Mouse (Mus musculus): ENCODE results near the gene Cmpk1. TPM values are rescaled to one million over a fixed set of nuclear protein-coding genes. Genes with fewer than 3 reads are reported as not detected.

The Cmpk1 gene
- total and polyA plus RNA-seq, 2 experiments from 2014 or later: 70.3 to 199 TPM

- no peaks in the 10 kb centered on the region for H3K27me3 ChIP-seq (ENCODE audit: insufficient read depth, low read length)
- no peak for TF ChIP-seq CTCF (IDR thresholded peaks at IDR 0.05; ENCODE audit: low read depth)
- no peaks in the 10 kb centered on the region for H3K9me3 ChIP-seq (ENCODE audit: low read length)
- 73% methylated on average over 7 of the region's 7 CpGs for WGBS
- no peak overlapping the region for H3K4me2 ChIP-seq (ENCODE audit: low read depth, low read length)
- no peak overlapping the region for H3K27ac ChIP-seq
- no peak; the same call in 1 of the 2 replicates for ATAC-seq
- H3K4me3 ChIP-seq (ENCODE audit: low read length): no peak overlapping the region
- DNase-seq (ENCODE audit: low spot score): no peak
- no peaks in the 10 kb centered on the region for H3K4me1 ChIP-seq (ENCODE audit: insufficient read depth, low read length)
- H3K36me3 ChIP-seq (ENCODE audit: insufficient read depth, low read length): no peaks in the 10 kb centered on the region
- H3K9ac ChIP-seq (replicated peaks; ENCODE audit: low read length): no peak overlapping the region
Observed at GRCm38 (mm10) chr4:114947852-114948481, 39.1 kb downstream of the Cmpk1 start.

DNA sequence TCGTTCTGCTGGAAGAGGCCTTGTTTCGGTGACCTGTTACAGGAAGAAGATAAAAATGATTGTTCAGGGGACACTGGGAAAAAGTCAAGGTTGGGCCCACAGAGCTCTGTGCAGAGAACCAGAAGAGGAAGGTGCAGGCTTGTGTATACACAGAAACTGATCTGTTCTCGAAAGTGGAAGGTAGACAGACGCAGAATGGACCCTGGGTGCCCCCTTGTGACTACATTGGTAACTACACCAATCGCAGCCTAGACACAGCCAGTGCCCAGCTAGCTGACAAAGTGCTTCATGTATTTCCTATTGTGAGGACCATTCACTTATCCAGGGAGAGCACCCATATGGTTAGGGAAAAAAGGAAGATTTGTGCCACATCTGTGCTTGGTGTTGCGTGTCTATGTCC lies 39.6 kb downstream of the Cmpk1 start:
- TF ChIP-seq CTCF (IDR thresholded peaks at IDR 0.05; ENCODE audit: low read depth): peak; percentile 97
- no peak overlapping the region for H3K4me3 ChIP-seq (ENCODE audit: low read length)
- no peaks in the 10 kb centered on the region for H3K9me3 ChIP-seq (ENCODE audit: low read length)
- no peak overlapping the region for H3K27ac ChIP-seq
- ATAC-seq (peak; percentile 90), DNase-seq (ENCODE audit: low spot score) (peak; percentile 84)
- no peak overlapping the region for H3K4me2 ChIP-seq (ENCODE audit: low read depth, low read length)
- H3K36me3 ChIP-seq (ENCODE audit: insufficient read depth, low read length): no peaks in the 10 kb centered on the region
- WGBS: 31% methylated on average over 6 of the region's 6 CpGs
- no peaks in the 10 kb centered on the region for H3K27me3 ChIP-seq (ENCODE audit: insufficient read depth, low read length)
- H3K9ac ChIP-seq (replicated peaks; ENCODE audit: low read length): no peak overlapping the region
- no peaks in the 10 kb centered on the region for H3K4me1 ChIP-seq (ENCODE audit: insufficient read depth, low read length)

GRCm38 (mm10) chr4:114946416-114946815 lies 40.6 kb downstream of the Cmpk1 start:
- Histone ChIP-seq H3K4me1 (ENCODE audit: insufficient read depth, low read length) (no peaks in the 10 kb centered on the region), H3K4me3 (ENCODE audit: low read length) (no peak overlapping the region), H3K36me3 (ENCODE audit: insufficient read depth, low read length) (no peaks in the 10 kb centered on the region), H3K9ac (replicated peaks; ENCODE audit: low read length) (no peak overlapping the region), H3K4me2 (ENCODE audit: low read depth, low read length) (no peak overlapping the region), H3K9me3 (ENCODE audit: low read length) (no peaks in the 10 kb centered on the region), H3K27ac (no peak overlapping the region), H3K27me3 (ENCODE audit: insufficient read depth, low read length) (no peaks in the 10 kb centered on the region)
- 92% methylated on average over 4 of the region's 4 CpGs for WGBS
- ATAC-seq (no peak), DNase-seq (ENCODE audit: low spot score) (no peak)
- TF ChIP-seq CTCF (IDR thresholded peaks at IDR 0.05; ENCODE audit: low read depth): no peak

DNA sequence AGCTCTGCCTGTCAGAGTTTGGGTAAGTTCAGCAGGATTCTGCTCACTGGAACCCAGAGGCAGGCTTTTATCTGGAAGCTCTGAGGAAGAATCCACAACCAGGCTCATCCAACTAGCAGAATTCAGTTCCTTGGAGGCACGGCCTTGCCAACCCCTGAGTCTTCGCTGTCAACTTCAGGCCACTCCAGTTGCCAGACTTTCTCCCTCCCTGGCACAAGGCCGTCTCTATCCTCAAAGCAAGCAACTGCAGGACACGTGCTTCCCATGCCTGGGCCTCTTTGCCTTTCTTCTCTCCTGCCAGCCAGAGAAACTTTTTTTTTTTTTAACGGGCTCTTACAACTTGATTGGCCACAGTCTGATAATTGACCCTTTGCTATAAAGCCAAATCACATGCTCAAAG lies 42.0 kb downstream of the Cmpk1 start:
- H3K27ac ChIP-seq: no peak overlapping the region
- H3K27me3 ChIP-seq (ENCODE audit: insufficient read depth, low read length): no peaks in the 10 kb centered on the region
- ATAC-seq (no peak), DNase-seq (ENCODE audit: low spot score) (peak; percentile 55)
- no peak overlapping the region for H3K4me2 ChIP-seq (ENCODE audit: low read depth, low read length)
- no peak overlapping the region for H3K4me3 ChIP-seq (ENCODE audit: low read length)
- TF ChIP-seq CTCF (IDR thresholded peaks at IDR 0.05; ENCODE audit: low read depth): no peak
- H3K4me1 ChIP-seq (ENCODE audit: insufficient read depth, low read length): no peaks in the 10 kb centered on the region
- no peak overlapping the region for H3K9ac ChIP-seq (replicated peaks; ENCODE audit: low read length)
- 25% methylated on average over 5 of the region's 5 CpGs for WGBS
- no peaks in the 10 kb centered on the region for H3K36me3 ChIP-seq (ENCODE audit: insufficient read depth, low read length)
- H3K9me3 ChIP-seq (ENCODE audit: low read length): no peaks in the 10 kb centered on the region

DNA sequence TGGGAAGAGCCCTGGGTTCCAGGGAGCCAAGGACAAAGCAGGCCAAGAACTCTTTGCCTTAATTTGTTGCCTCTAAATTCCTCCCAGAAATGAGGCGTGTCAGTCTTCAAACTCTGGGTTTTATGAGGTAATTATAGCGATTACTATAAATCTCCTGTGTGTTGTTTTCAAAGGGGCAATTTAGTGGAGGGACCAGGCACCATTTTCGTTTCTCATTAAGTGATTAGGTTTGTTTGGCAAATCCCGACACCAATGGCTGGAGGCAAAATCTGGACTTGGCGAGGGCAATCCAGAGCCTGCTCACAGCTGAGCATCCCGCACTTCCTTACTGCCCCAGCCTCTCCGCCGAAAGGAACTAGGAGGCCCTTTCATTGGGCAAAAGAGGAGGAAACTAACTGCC lies 44.5 kb downstream of the Cmpk1 start:
- H3K9ac ChIP-seq (replicated peaks; ENCODE audit: low read length): no peak overlapping the region
- no peak overlapping the region for H3K27ac ChIP-seq
- no peak for TF ChIP-seq CTCF (IDR thresholded peaks at IDR 0.05; ENCODE audit: low read depth)
- H3K27me3 ChIP-seq (ENCODE audit: insufficient read depth, low read length): no peaks in the 10 kb centered on the region
- DNase-seq (ENCODE audit: low spot score) (no peak), ATAC-seq (no peak)
- no peaks in the 10 kb centered on the region for H3K36me3 ChIP-seq (ENCODE audit: insufficient read depth, low read length)
- no peak overlapping the region for H3K4me3 ChIP-seq (ENCODE audit: low read length)
- H3K9me3 ChIP-seq (ENCODE audit: low read length): no peaks in the 10 kb centered on the region
- no peaks in the 10 kb centered on the region for H3K4me1 ChIP-seq (ENCODE audit: insufficient read depth, low read length)
- WGBS: 42% methylated on average over 8 of the region's 8 CpGs
- H3K4me2 ChIP-seq (ENCODE audit: low read depth, low read length): no peak overlapping the region

DNA sequence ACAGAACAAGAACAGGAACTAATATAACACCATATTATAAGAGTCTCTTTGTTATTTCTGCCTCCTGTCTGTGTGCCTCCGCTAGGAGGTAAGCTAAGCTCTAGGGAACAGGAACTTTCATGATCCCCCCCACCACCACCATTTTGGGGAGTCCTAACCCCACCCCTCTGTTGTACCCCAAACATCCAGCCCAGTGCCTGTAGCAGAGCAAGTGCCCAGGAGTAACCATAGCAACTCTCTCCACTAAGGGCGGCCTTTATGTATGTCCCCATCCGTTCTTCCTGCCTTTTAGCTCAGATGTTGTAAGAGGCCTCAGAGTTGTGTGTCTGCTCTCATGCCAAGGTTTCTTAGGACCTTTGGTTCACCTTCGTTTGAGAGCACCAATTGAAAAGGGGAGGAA lies 44.9 kb downstream of the Cmpk1 start:
- no peak for TF ChIP-seq CTCF (IDR thresholded peaks at IDR 0.05; ENCODE audit: low read depth)
- WGBS: 41% methylated on average over 4 of the region's 4 CpGs
- Histone ChIP-seq H3K4me3 (ENCODE audit: low read length) (no peak overlapping the region), H3K27ac (no peak overlapping the region), H3K27me3 (ENCODE audit: insufficient read depth, low read length) (no peaks in the 10 kb centered on the region), H3K4me1 (ENCODE audit: insufficient read depth, low read length) (no peaks in the 10 kb centered on the region), H3K4me2 (ENCODE audit: low read depth, low read length) (no peak overlapping the region), H3K9ac (replicated peaks; ENCODE audit: low read length) (no peak overlapping the region), H3K36me3 (ENCODE audit: insufficient read depth, low read length) (no peaks in the 10 kb centered on the region), H3K9me3 (ENCODE audit: low read length) (no peaks in the 10 kb centered on the region)
- ATAC-seq (no peak), DNase-seq (ENCODE audit: low spot score) (no peak)

DNA sequence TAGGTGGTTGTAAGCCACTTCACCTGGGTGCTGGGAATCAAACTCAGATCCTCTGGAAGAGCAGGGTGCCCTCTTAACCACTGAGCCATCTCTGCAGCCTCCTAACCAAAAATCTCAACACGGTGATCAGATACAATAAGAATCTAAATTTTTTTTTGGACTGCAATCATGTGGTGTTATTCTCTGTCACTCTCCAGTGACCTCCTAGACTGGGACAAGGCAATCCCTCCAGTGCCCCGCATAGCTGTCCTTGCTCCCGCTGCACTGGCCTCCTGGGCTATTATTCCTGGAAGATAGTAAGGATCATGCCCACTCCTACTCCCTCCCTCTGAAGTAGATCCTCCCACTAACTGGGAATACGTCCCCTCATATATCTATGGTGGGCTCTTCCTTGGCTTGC lies 45.7 kb downstream of the Cmpk1 start:
- no peak overlapping the region for H3K9ac ChIP-seq (replicated peaks; ENCODE audit: low read length)
- 70% methylated on average over 4 of the region's 4 CpGs for WGBS
- no peak overlapping the region for H3K4me3 ChIP-seq (ENCODE audit: low read length)
- H3K9me3 ChIP-seq (ENCODE audit: low read length): no peaks in the 10 kb centered on the region
- no peaks in the 10 kb centered on the region for H3K4me1 ChIP-seq (ENCODE audit: insufficient read depth, low read length)
- H3K27me3 ChIP-seq (ENCODE audit: insufficient read depth, low read length): no peaks in the 10 kb centered on the region
- no peak for TF ChIP-seq CTCF (IDR thresholded peaks at IDR 0.05; ENCODE audit: low read depth)
- no peak overlapping the region for H3K27ac ChIP-seq
- no peak for DNase-seq (ENCODE audit: low spot score)
- H3K4me2 ChIP-seq (ENCODE audit: low read depth, low read length): no peak overlapping the region
- no peaks in the 10 kb centered on the region for H3K36me3 ChIP-seq (ENCODE audit: insufficient read depth, low read length)
- ATAC-seq: no peak
